Comparison of ENCODE assay signal across 20 mouse cellular contexts in the genomic region with DNA sequence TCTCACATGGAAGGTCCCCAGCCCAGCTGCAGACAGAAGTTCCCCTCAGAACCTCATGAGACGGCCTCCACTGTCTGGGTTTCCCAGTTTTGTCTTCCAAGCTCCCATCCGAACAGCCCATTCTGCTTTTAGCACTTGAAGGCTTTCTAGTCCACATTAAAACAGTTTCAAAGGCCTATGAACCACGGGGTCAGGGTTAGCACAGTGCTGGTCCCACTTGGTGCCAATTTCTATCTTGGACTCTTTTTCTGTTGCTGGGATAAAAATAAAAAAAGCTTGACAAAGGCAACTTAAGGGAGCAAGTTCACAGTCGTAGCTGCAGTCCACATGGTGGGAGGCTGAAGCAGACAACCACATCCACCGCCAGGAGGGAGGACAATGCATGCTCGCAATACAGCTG. TPM values are rescaled to one million over a fixed set of nuclear protein-coding genes. Genes with fewer than 3 reads are reported as not detected.
DNase-seq lines count a peak whose midpoint lies in the region; ATAC-seq lines count a peak whose summit lies in the region.
"Had no signal": no experiment of that assay in that cellular context is flagged by ENCODE, and none has a peak within 500 bp of the region (broad histone marks: within the 10 kb centered on the region; RNA-seq: fewer than 3 reads in every experiment).

No protein-coding gene starts in this region.

- ATAC-seq in embryonic facial prominence, embryonic 12.5 days (ENCODE audit: insufficient number of reproducible peaks, insufficient read depth, low FRiP score, low TSS enrichment): 0 out of 2 replicates have a peak, but pooled peaks have one; percentile 47
- ATAC-seq in midbrain, embryonic 15.5 days (replicated peaks): no peak
- ATAC-seq: activated CD4-positive, CD25-positive, alpha-beta regulatory T cell, adult 4 months; forebrain, embryonic 15.5 days had no signal

- H3K36me3 ChIP-seq in embryonic facial prominence, embryonic 12.5 days: peaks cover 10% of the 10 kb centered on the region
- H3K36me3 ChIP-seq in embryonic facial prominence, embryonic 10.5 days (replicated peaks): peaks cover 29% of the 10 kb centered on the region
- H3K36me3 ChIP-seq in midbrain, embryonic 10.5 days: peaks cover 28% of the 10 kb centered on the region
- H3K36me3 ChIP-seq in midbrain, embryonic 15.5 days (replicated peaks): peaks cover 3% of the 10 kb centered on the region; the same call in 1 of the 2 replicates

- H3K9ac ChIP-seq in embryonic facial prominence, embryonic 12.5 days: no peak overlapping the region
- H3K9ac ChIP-seq in midbrain, embryonic 15.5 days: no peak overlapping the region
- H3K9ac ChIP-seq: embryonic facial prominence, embryonic 13.5 days; forebrain, embryonic 12.5 days; forebrain, embryonic 15.5 days; hindbrain, embryonic 12.5 days; hindbrain, embryonic 15.5 days had no signal

- H3K27ac ChIP-seq in embryonic facial prominence, embryonic 12.5 days: no peak overlapping the region
- no peak overlapping the region for H3K27ac ChIP-seq in embryonic facial prominence, embryonic 10.5 days (replicated peaks)
- no peak overlapping the region for H3K27ac ChIP-seq in midbrain, embryonic 10.5 days (replicated peaks)
- no peak overlapping the region for H3K27ac ChIP-seq in midbrain, embryonic 15.5 days
- H3K27ac ChIP-seq: embryonic facial prominence, embryonic 13.5 days; forebrain, embryonic 12.5 days; forebrain, embryonic 15.5 days; heart, adult 2 months; hindbrain, embryonic 12.5 days; hindbrain, embryonic 15.5 days had no signal

- no peaks in the 10 kb centered on the region for H3K27me3 ChIP-seq in embryonic facial prominence, embryonic 12.5 days
- H3K27me3 ChIP-seq in embryonic facial prominence, embryonic 10.5 days (replicated peaks; ENCODE audit: low read depth, poor library complexity, severe bottlenecking): no peaks in the 10 kb centered on the region
- H3K27me3 ChIP-seq in midbrain, embryonic 10.5 days (ENCODE audit: low read depth, poor library complexity, severe bottlenecking): no peaks in the 10 kb centered on the region
- H3K27me3 ChIP-seq in midbrain, embryonic 15.5 days (replicated peaks): no peaks in the 10 kb centered on the region
- H3K27me3 ChIP-seq: embryonic facial prominence, embryonic 13.5 days; forebrain, embryonic 12.5 days; forebrain, embryonic 15.5 days; hindbrain, embryonic 12.5 days; hindbrain, embryonic 15.5 days had no signal

- H3K4me2 ChIP-seq in embryonic facial prominence, embryonic 12.5 days (replicated peaks): no peak overlapping the region
- no peak overlapping the region for H3K4me2 ChIP-seq in midbrain, embryonic 15.5 days
- H3K4me2 ChIP-seq: embryonic facial prominence, embryonic 13.5 days; forebrain, embryonic 12.5 days; forebrain, embryonic 15.5 days; heart, embryonic 11.5 days; hindbrain, embryonic 12.5 days; hindbrain, embryonic 15.5 days had no signal

- 86% methylated on average over 6 of the region's 6 CpGs for WGBS in embryonic facial prominence, embryonic 12.5 days
- WGBS in embryonic facial prominence, embryonic 10.5 days: 87% methylated on average over 6 of the region's 6 CpGs
- 86% methylated on average over 6 of the region's 6 CpGs for WGBS in midbrain, embryonic 10.5 days
- 86% methylated on average over 6 of the region's 6 CpGs for WGBS in midbrain, embryonic 15.5 days

- H3K4me3 ChIP-seq in embryonic facial prominence, embryonic 12.5 days: no peak overlapping the region
- H3K4me3 ChIP-seq in embryonic facial prominence, embryonic 10.5 days: no peak overlapping the region
- H3K4me3 ChIP-seq in midbrain, embryonic 10.5 days: no peak overlapping the region
- H3K4me3 ChIP-seq in midbrain, embryonic 15.5 days: no peak overlapping the region
- H3K4me3 ChIP-seq: embryonic facial prominence, embryonic 13.5 days; erythroblast, embryonic 14.5 days; forebrain, embryonic 12.5 days; forebrain, embryonic 15.5 days; heart, adult 2 months; hindbrain, embryonic 12.5 days; hindbrain, embryonic 15.5 days had no signal

- H3K9me3 ChIP-seq in embryonic facial prominence, embryonic 12.5 days: no peaks in the 10 kb centered on the region
- no peaks in the 10 kb centered on the region for H3K9me3 ChIP-seq in embryonic facial prominence, embryonic 10.5 days
- H3K9me3 ChIP-seq in midbrain, embryonic 10.5 days (replicated peaks): no peaks in the 10 kb centered on the region
- H3K9me3 ChIP-seq in midbrain, embryonic 15.5 days: no peaks in the 10 kb centered on the region
- H3K9me3 ChIP-seq: embryonic facial prominence, embryonic 13.5 days; forebrain, embryonic 12.5 days; forebrain, embryonic 15.5 days; hindbrain, embryonic 12.5 days; hindbrain, embryonic 15.5 days had no signal

- no peak for DNase-seq in embryonic facial prominence, embryonic 10.5 days (ENCODE audit: low spot score)
- DNase-seq in kidney, adult 8-10 months: peak; percentile 25 to 26
- DNase-seq in kidney, adult 11 months: no peak
- peak; percentile 5 for DNase-seq in midbrain, embryonic 10.5 days (ENCODE audit: low spot score)
- DNase-seq: adrenal gland, postnatal 10 days; adrenal gland, postnatal 36 days; cerebellum, adult 18-20 months; cerebellum, adult 9-10 months; gastrocnemius, postnatal 25 days; heart, adult 2 months had no signal

- H3K4me1 ChIP-seq in embryonic facial prominence, embryonic 12.5 days: no peaks in the 10 kb centered on the region
- no peaks in the 10 kb centered on the region for H3K4me1 ChIP-seq in embryonic facial prominence, embryonic 10.5 days
- no peaks in the 10 kb centered on the region for H3K4me1 ChIP-seq in midbrain, embryonic 10.5 days
- H3K4me1 ChIP-seq in midbrain, embryonic 15.5 days: no peaks in the 10 kb centered on the region
- H3K4me1 ChIP-seq: embryonic facial prominence, embryonic 13.5 days; forebrain, embryonic 12.5 days; forebrain, embryonic 15.5 days; hindbrain, embryonic 12.5 days; hindbrain, embryonic 15.5 days had no signal

RNA-seq across cellular contexts. Expression of a gene that starts 34.6 kb away (rescaled TPM):
- 19.2 and 21.4 TPM in 2 replicates for polyA plus RNA-seq in embryonic facial prominence, embryonic 12.5 days (2016; fragmentation: Nextera tagmentation; extraction: Ambion mirVana)
- polyA plus RNA-seq in embryonic facial prominence, embryonic 10.5 days (2016; fragmentation: Nextera tagmentation; extraction: Ambion mirVana): 11.7 and 12.5 TPM in 2 replicates
- polyA plus RNA-seq in midbrain, embryonic 10.5 days (2016; fragmentation: Nextera tagmentation; extraction: Ambion mirVana): 11.8 and 12.0 TPM in 2 replicates
- polyA plus RNA-seq in midbrain, embryonic 15.5 days (2015; fragmentation: Nextera tagmentation; extraction: Ambion mirVana): 8.6 and 9.5 TPM in 2 replicates

Comparison
In these comparisons a context has a peak if more than half of its experiments do, and no peak if none do; other contexts are left out.
1. DNase-seq: peak in kidney, adult 8-10 months (2 of 2) and midbrain, embryonic 10.5 days (single experiment); none in embryonic facial prominence, embryonic 10.5 days (single experiment) and kidney, adult 11 months (single experiment).